Mouse (Mus musculus) ES-E14 (cell line): ENCODE results near the gene Rab37. TPM values are rescaled to one million over a fixed set of nuclear protein-coding genes. Genes with fewer than 3 reads are reported as not detected.
A peak's percentile ranks its signal among the peaks of the same experiment; 100 is the strongest.

Source experiments
- DNase-seq: peaks from one replicate; pipeline ENCODE4 v3.0.0-alpha.2; 2013; ENCODE audit warnings: low read depth, low spot score
- H3K27ac ChIP-seq: 2 replicates; pipeline ENCODE4 v1.5.1; 2012; ENCODE audit warnings: low read depth, mild to moderate bottlenecking, low read length, moderate library complexity, mixed read lengths; ENCODE audit not compliant: poor library complexity, insufficient read depth, severe bottlenecking
- H3K36me3 ChIP-seq: 2 replicates; pipeline ENCODE4 v1.6.1; 2012; ENCODE audit warnings: mild to moderate bottlenecking, low read length, moderate library complexity, mixed read lengths; ENCODE audit not compliant: control insufficient read depth, poor library complexity, insufficient read depth, severe bottlenecking
- H3K4me1 ChIP-seq, 2 experiments: fragments of 150-350 bp in 1 of 2; sonication (generic) in 1 of 2; 2 replicates each; pipeline ENCODE4 v1.6.1; 2012; ENCODE audit warnings: low read length in 2 of 2, mild to moderate bottlenecking in 1 of 2, mixed read lengths in 1 of 2; ENCODE audit not compliant: control insufficient read depth in 2 of 2, insufficient read depth in 2 of 2, poor library complexity in 1 of 2
- H3K4me3 ChIP-seq, 2 experiments: fragments of 150-350 bp in 1 of 2; sonication (generic) in 1 of 2; 2 replicates each; pipeline ENCODE4 v1.5.1; 2012; ENCODE audit warnings: low read length in 2 of 2, low read depth in 1 of 2, mild to moderate bottlenecking in 1 of 2, mixed read lengths in 1 of 2; ENCODE audit not compliant: insufficient read depth in 1 of 2, poor library complexity in 1 of 2, severe bottlenecking in 1 of 2
- H3K9ac ChIP-seq: 2 replicates; pipeline ENCODE4 v1.6.1; 2012; ENCODE audit warnings: low read depth, mild to moderate bottlenecking, low read length, mixed read lengths; ENCODE audit not compliant: poor library complexity, insufficient read depth, severe bottlenecking
- H3K9me3 ChIP-seq: fragments of 150-350 bp; sonication (generic); 2 replicates; pipeline ENCODE4 v1.6.1; 2012; ENCODE audit warnings: low read depth, mild to moderate bottlenecking, low read length; ENCODE audit not compliant: control insufficient read depth, insufficient read depth
- CHD2 ChIP-seq: IDR thresholded peaks from 2 replicates; pipeline ENCODE4 v1.6.1; 2014; ENCODE audit warnings: mild to moderate bottlenecking, low read depth, low read length, inconsistent platforms
- HCFC1 ChIP-seq: IDR thresholded peaks from 2 replicates; pipeline ENCODE4 v1.6.1; 2012; ENCODE audit warnings: low read length, inconsistent platforms, borderline replicate concordance; ENCODE audit not compliant: insufficient read depth
- MAFK ChIP-seq: IDR thresholded peaks from 2 replicates; pipeline ENCODE4 v1.6.1; 2014; ENCODE audit warnings: mild to moderate bottlenecking, low read depth, low read length, inconsistent platforms; ENCODE audit not compliant: insufficient read depth
- ZC3H11A ChIP-seq: IDR thresholded peaks from 2 replicates; pipeline ENCODE4 v1.6.1; 2012; ENCODE audit warnings: low read depth, mild to moderate bottlenecking, inconsistent platforms, low read length, borderline replicate concordance
- ZNF384 ChIP-seq: IDR thresholded peaks from 2 replicates; pipeline ENCODE4 v1.6.1; 2012; ENCODE audit warnings: low read depth, low read length, inconsistent platforms
- in situ Hi-C, 2 experiments: fragments of 600-800 bp; cut with MboI; formaldehyde crosslinking; loops; one replicate each; pipeline ENCODE4 v1.15.1; 2025; ENCODE audit warnings: low sequenced_read_pairs in 2 of 2, inconsistent platforms in 1 of 2; ENCODE audit not compliant: unreplicated experiment in 2 of 2
- total RNA-seq: library from RNA; depleted of rRNA; stranded (reverse); fragments of 300-350 nt; gene quantifications from 2 replicates; pipeline ENCODE4 v1.2.3, GENCODE M21; 2012

Gene Rab37
- total RNA-seq, 1 experiment, result 0.67 TPM

- H3K4me3 ChIP-seq, result no peak overlapping the region
- H3K9ac ChIP-seq, result no peak overlapping the region
- no peak for TF ChIP-seq ZC3H11A
- TF ChIP-seq MAFK, result no peak
- no peak for TF ChIP-seq CHD2
- TF ChIP-seq ZNF384, result no peak
- TF ChIP-seq HCFC1, result no peak
- in situ Hi-C loops, result no loop called here
- no peak overlapping the region for H3K27ac ChIP-seq
- no peaks in the 10 kb centered on the region for H3K9me3 ChIP-seq
- H3K4me1 ChIP-seq, result peaks cover 0 to 2% of the 10 kb centered on the region in 2 experiments; a peak in 1 of 4 replicates
- no peaks in the 10 kb centered on the region for H3K36me3 ChIP-seq
- DNase-seq, result no peak
Observed at GRCm38 (mm10) chr11:115081373-115081772, 9.9 kb upstream of the Rab37 start.

- Histone ChIP-seq H3K9ac (no peak overlapping the region), H3K27ac (no peak overlapping the region), H3K36me3 (no peaks in the 10 kb centered on the region), H3K4me1 (peaks cover 0 to 2% of the 10 kb centered on the region in 2 experiments; a peak in 1 of 4 replicates), H3K9me3 (no peaks in the 10 kb centered on the region), H3K4me3 (no peak overlapping the region)
- DNase-seq, result no peak
- no peak for TF ChIP-seq HCFC1
- no peak for TF ChIP-seq CHD2
- no peak for TF ChIP-seq MAFK
- TF ChIP-seq ZNF384, result no peak
- TF ChIP-seq ZC3H11A, result no peak
- in situ Hi-C loops, result no loop called here
Observed at GRCm38 (mm10) chr11:115082196-115082595, 9.0 kb upstream of the Rab37 start.

- Histone ChIP-seq H3K36me3 (no peaks in the 10 kb centered on the region), H3K4me3 (no peak overlapping the region), H3K9me3 (no peaks in the 10 kb centered on the region), H3K4me1 (peaks cover 0 to 2% of the 10 kb centered on the region in 2 experiments; a peak in 1 of 4 replicates), H3K27ac (no peak overlapping the region; the same call in 1 of the 2 replicates), H3K9ac (no peak overlapping the region)
- in situ Hi-C loops, result no loop called here
- peak; percentile 74 for DNase-seq
- no peak for TF ChIP-seq HCFC1
- TF ChIP-seq MAFK, result no peak
- no peak for TF ChIP-seq ZC3H11A
- TF ChIP-seq ZNF384, result no peak
- TF ChIP-seq CHD2, result no peak
Observed at GRCm38 (mm10) chr11:115083376-115084139, 7.7 kb upstream of the Rab37 start.

GRCm38 (mm10) chr11:115084595-115084994, 6.6 kb upstream of the Rab37 start:
- TF ChIP-seq CHD2, result no peak
- no peak for TF ChIP-seq HCFC1
- no peak for TF ChIP-seq MAFK
- no peak for TF ChIP-seq ZC3H11A
- no peak for TF ChIP-seq ZNF384
- Histone ChIP-seq H3K9ac (no peak overlapping the region), H3K36me3 (no peaks in the 10 kb centered on the region), H3K27ac (no peak overlapping the region), H3K9me3 (no peaks in the 10 kb centered on the region), H3K4me3 (no peak overlapping the region), H3K4me1 (peaks cover 0 to 2% of the 10 kb centered on the region in 2 experiments; a peak in 2 of 4 replicates)
- in situ Hi-C loops, result no loop called here
- no peak for DNase-seq

GRCm38 (mm10) chr11:115085064-115085463, 6.2 kb upstream of the Rab37 start:
- Histone ChIP-seq H3K36me3 (no peaks in the 10 kb centered on the region), H3K4me3 (no peak overlapping the region), H3K9ac (no peak overlapping the region), H3K4me1 (peaks cover 0 to 2% of the 10 kb centered on the region in 2 experiments; a peak in 2 of 4 replicates), H3K27ac (no peak overlapping the region), H3K9me3 (no peaks in the 10 kb centered on the region)
- TF ChIP-seq MAFK (no peak), CHD2 (no peak), ZNF384 (no peak), ZC3H11A (no peak), HCFC1 (no peak)
- DNase-seq, result no peak
- in situ Hi-C loops, result no loop called here
